Comparison of ENCODE assay signal across 19 mouse cellular contexts in the genomic region with DNA sequence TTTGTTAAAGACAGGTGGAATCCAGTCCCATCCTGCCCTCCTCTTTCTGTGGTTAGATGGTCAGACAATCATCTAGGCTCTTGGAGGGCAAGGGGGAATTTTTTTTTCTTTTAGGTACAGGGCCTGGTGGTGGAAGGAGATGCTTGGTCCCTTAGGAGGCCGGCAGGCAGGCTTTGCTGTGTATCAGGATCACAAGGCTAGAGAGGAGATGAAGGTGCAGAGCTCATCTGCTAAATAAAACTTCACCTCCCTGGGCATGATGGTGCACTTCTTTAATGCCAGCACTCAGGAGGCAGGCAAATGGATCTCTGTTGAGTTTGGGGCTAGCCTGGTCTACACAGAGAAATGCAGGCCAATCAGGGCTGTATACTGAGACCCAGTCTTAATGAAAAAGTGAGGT. TPM values are rescaled to one million over a fixed set of nuclear protein-coding genes. Genes with fewer than 3 reads are reported as not detected.
DNase-seq lines count a peak whose midpoint lies in the region; ATAC-seq and TF ChIP-seq lines count a peak whose summit lies in the region.
"Had no signal": no experiment of that assay in that cellular context is flagged by ENCODE, and none has a peak within 500 bp of the region (broad histone marks: within the 10 kb centered on the region; RNA-seq: fewer than 3 reads in every experiment).

No protein-coding gene starts in this region.

- peaks cover 41% of the 10 kb centered on the region for H3K79me2 ChIP-seq in C2C12 (ENCODE audit: control insufficient read depth, insufficient read depth)

- no peak for DNase-seq in kidney, adult 11 months
- peak; percentile 28 for DNase-seq in 3134 (ENCODE audit: extremely low read depth, insufficient read length, low spot score)
- DNase-seq in testis, postnatal 14 days (ENCODE audit: low spot score): no peak
- no peak for DNase-seq in right cerebral cortex, postnatal 14 days

- no peaks in the 10 kb centered on the region for H3K27me3 ChIP-seq in kidney, embryonic 15.5 days
- H3K27me3 ChIP-seq in C2C12 (ENCODE audit: control insufficient read depth, insufficient read depth, insufficient read length): no peaks in the 10 kb centered on the region
- no peaks in the 10 kb centered on the region for H3K27me3 ChIP-seq in intestine, embryonic 16.5 days (replicated peaks; ENCODE audit: control insufficient read depth, insufficient read depth, low read length)

- no peaks in the 10 kb centered on the region for H3K9me3 ChIP-seq in kidney, embryonic 15.5 days (replicated peaks)
- H3K9me3 ChIP-seq in intestine, embryonic 16.5 days (ENCODE audit: control insufficient read depth, low read length): no peaks in the 10 kb centered on the region
- H3K9me3 ChIP-seq: forebrain, embryonic 12.5 days; G1E; hindbrain, embryonic 12.5 days; megakaryocyte, embryonic 14.5 days; midbrain, embryonic 15.5 days had no signal

- TF ChIP-seq CTCF in C2C12 (IDR thresholded peaks at IDR 0.05; ENCODE audit: control insufficient read depth, insufficient read depth, insufficient read length): no peak

- H3K36me3 ChIP-seq in kidney, embryonic 15.5 days: no peaks in the 10 kb centered on the region
- H3K36me3 ChIP-seq in C2C12 (ENCODE audit: control insufficient read depth, insufficient read depth): peaks cover 50% of the 10 kb centered on the region
- H3K36me3 ChIP-seq in intestine, embryonic 16.5 days (ENCODE audit: control insufficient read depth, insufficient read depth, low read length): no peaks in the 10 kb centered on the region
- H3K36me3 ChIP-seq: forebrain, embryonic 12.5 days; G1E; hindbrain, embryonic 12.5 days; midbrain, embryonic 15.5 days had no signal

- no peak overlapping the region for H3K4me3 ChIP-seq in kidney, embryonic 15.5 days (replicated peaks)
- peak overlapping the region; percentile 87 for H3K4me3 ChIP-seq in C2C12 (ENCODE audit: insufficient read depth, poor library complexity, severe bottlenecking)
- peak overlapping the region; percentile 31; the same call in 1 of the 2 replicates for H3K4me3 ChIP-seq in intestine, embryonic 16.5 days (ENCODE audit: low read length)
- H3K4me3 ChIP-seq: forebrain, embryonic 12.5 days; hindbrain, embryonic 12.5 days; megakaryocyte, embryonic 14.5 days; midbrain, embryonic 15.5 days had no signal

- H3K9ac ChIP-seq in kidney, embryonic 15.5 days: no peak overlapping the region
- H3K9ac ChIP-seq in intestine, embryonic 16.5 days (ENCODE audit: low read depth, low read length): no peak overlapping the region
- H3K9ac ChIP-seq: forebrain, embryonic 12.5 days; hindbrain, embryonic 12.5 days; midbrain, embryonic 15.5 days had no signal

- WGBS in kidney, embryonic 15.5 days: 73% methylated on average over 1 of the region's 1 CpGs
- WGBS in intestine, embryonic 16.5 days: 84% methylated on average over 1 of the region's 1 CpGs

- H3K27ac ChIP-seq in kidney, embryonic 15.5 days: no peak overlapping the region
- no peak overlapping the region for H3K27ac ChIP-seq in intestine, embryonic 16.5 days (ENCODE audit: low read length)
- H3K27ac ChIP-seq: forebrain, embryonic 12.5 days; hindbrain, embryonic 12.5 days; kidney, postnatal 0 days; midbrain, embryonic 15.5 days had no signal

- H3ac ChIP-seq in C2C12 (ENCODE audit: control insufficient read depth, insufficient read length, low read depth): no peak overlapping the region

- H3K4me1 ChIP-seq in kidney, embryonic 15.5 days: peaks cover 40% of the 10 kb centered on the region
- peaks cover 17% of the 10 kb centered on the region for H3K4me1 ChIP-seq in intestine, embryonic 16.5 days (ENCODE audit: control insufficient read depth, insufficient read depth, low read length)

- ATAC-seq in kidney, embryonic 15.5 days (replicated peaks; ENCODE audit: low FRiP score): no peak
- no peak for ATAC-seq in intestine, embryonic 16.5 days

- 0 out of 2 replicates have a peak overlapping the region, but pooled peaks have one; percentile 20 for H3K4me2 ChIP-seq in kidney, embryonic 15.5 days
- no peak overlapping the region for H3K4me2 ChIP-seq in intestine, embryonic 16.5 days (ENCODE audit: low read depth, low read length)
- H3K4me2 ChIP-seq: forebrain, embryonic 12.5 days; hindbrain, embryonic 12.5 days; midbrain, embryonic 15.5 days had no signal

- peaks cover 29% of the 10 kb centered on the region for H3K79me3 ChIP-seq in C2C12 (ENCODE audit: low read depth)

TF ChIP-seq in C2C12, 6 proteins besides CTCF, POLR2A, EP300 and RAD21:
- TF ChIP-seq CEBPB (IDR thresholded peaks at IDR 0.05; ENCODE audit: low read depth) (no peak), MAX (IDR thresholded peaks at IDR 0.05) (no peak), MYOD1 (IDR thresholded peaks at IDR 0.05; ENCODE audit: control insufficient read depth, insufficient read length, low read depth) (no peak), MYOG (IDR thresholded peaks at IDR 0.05; ENCODE audit: control insufficient read depth, extremely low read depth, insufficient read length) (no peak), USF1 (IDR thresholded peaks at IDR 0.05; ENCODE audit: low read depth) (no peak), FOSL1 (IDR thresholded peaks at IDR 0.05; ENCODE audit: insufficient read depth, low read length, poor library complexity, severe bottlenecking) (no peak)
TF ChIP-seq in C2C12: peak in this region for 0.

RNA-seq across cellular contexts. Expression of a gene that starts 3.2 kb away (rescaled TPM):
- 168 and 169 TPM in 2 replicates for polyA plus RNA-seq in kidney, embryonic 15.5 days (2015; fragmentation: Nextera tagmentation; extraction: Ambion mirVana)
- 4,076 TPM for polyA plus RNA-seq in C2C12 (2012; fragmentation: generic; extraction: Trizol)
- polyA plus RNA-seq in intestine, embryonic 16.5 days (2015; fragmentation: Nextera tagmentation; extraction: Ambion mirVana): 376 and 422 TPM in 2 replicates
- polyA plus RNA-seq: G1E had no signal

RNA-seq across cellular contexts. Expression of a gene that starts 7.6 kb away (rescaled TPM):
- polyA plus RNA-seq in kidney, embryonic 15.5 days (2015; fragmentation: Nextera tagmentation; extraction: Ambion mirVana): 0.46 TPM in 1 of 2 replicates, not detected in the other
- 0.43 TPM for polyA plus RNA-seq in C2C12 (2012; fragmentation: generic; extraction: Trizol)
- polyA plus RNA-seq in intestine, embryonic 16.5 days (2015; fragmentation: Nextera tagmentation; extraction: Ambion mirVana): 13.2 and 16.0 TPM in 2 replicates
- polyA plus RNA-seq: activated CD4-positive, CD25-positive, alpha-beta regulatory T cell, adult 4 months; CD4-positive, CD25-positive, alpha-beta regulatory T cell, adult 4 months; forebrain, embryonic 12.5 days; G1E; heart, adult 2 months; hindbrain, embryonic 12.5 days; liver, adult 2 months; midbrain, embryonic 15.5 days; testis, adult 2 months had no signal

RNA-seq across cellular contexts. Expression of a gene that starts 12.3 kb away (rescaled TPM):
- polyA plus RNA-seq in kidney, embryonic 15.5 days (2015; fragmentation: Nextera tagmentation; extraction: Ambion mirVana): 4.2 and 6.4 TPM in 2 replicates
- polyA plus RNA-seq in C2C12 (2012; fragmentation: generic; extraction: Trizol): 11,980 TPM
- polyA plus RNA-seq in intestine, embryonic 16.5 days (2015; fragmentation: Nextera tagmentation; extraction: Ambion mirVana): 3.6 and 4.0 TPM in 2 replicates
- polyA plus RNA-seq: G1E had no signal

RNA-seq across cellular contexts. Expression of a gene that starts 14.2 kb away (rescaled TPM):
- not detected in 2 replicates for polyA plus RNA-seq in kidney, embryonic 15.5 days (2015; fragmentation: Nextera tagmentation; extraction: Ambion mirVana)
- 1.5 TPM for polyA plus RNA-seq in C2C12 (2012; fragmentation: generic; extraction: Trizol)
- polyA plus RNA-seq in intestine, embryonic 16.5 days (2015; fragmentation: Nextera tagmentation; extraction: Ambion mirVana): not detected in 2 replicates
- polyA plus RNA-seq: activated CD4-positive, CD25-positive, alpha-beta regulatory T cell, adult 4 months; CD4-positive, CD25-positive, alpha-beta regulatory T cell, adult 4 months; forebrain, embryonic 12.5 days; frontal cortex, adult 2 months; G1E; heart, adult 2 months; hindbrain, embryonic 12.5 days; kidney, postnatal 0 days; liver, adult 2 months; midbrain, embryonic 15.5 days; testis, adult 2 months had no signal

RNA-seq across cellular contexts. Expression of a gene that starts 25.9 kb away (rescaled TPM):
- not detected in 2 replicates for polyA plus RNA-seq in kidney, embryonic 15.5 days (2015; fragmentation: Nextera tagmentation; extraction: Ambion mirVana)
- not detected for polyA plus RNA-seq in C2C12 (2012; fragmentation: generic; extraction: Trizol)
- not detected in 2 replicates for polyA plus RNA-seq in intestine, embryonic 16.5 days (2015; fragmentation: Nextera tagmentation; extraction: Ambion mirVana)
- polyA plus RNA-seq: activated CD4-positive, CD25-positive, alpha-beta regulatory T cell, adult 4 months; CD4-positive, CD25-positive, alpha-beta regulatory T cell, adult 4 months; forebrain, embryonic 12.5 days; frontal cortex, adult 2 months; G1E; heart, adult 2 months; hindbrain, embryonic 12.5 days; kidney, postnatal 0 days; liver, adult 2 months; midbrain, embryonic 15.5 days; testis, adult 2 months had no signal

Comparison
In these comparisons a context has a peak if more than half of its experiments do, and no peak if none do; other contexts are left out.
1. RNA of a gene that starts 12.3 kb away (polyA plus RNA-seq): 11,980 TPM in C2C12 (single experiment); 4.2 to 6.4 TPM in kidney, embryonic 15.5 days and 3.6 to 4.0 TPM in intestine, embryonic 16.5 days; every median in the first group is over 1,000 times any median in the second.